Mouse (Mus musculus) liver, embryonic 14.5 days (tissue): ENCODE data around the gene Eps8l2.
A peak's percentile ranks its signal among the peaks of the same experiment; 100 is the strongest.

Source experiments
- CTCF ChIP-seq: IDR thresholded peaks from 2 replicates; pipeline ENCODE4 v1.5.1; 2016; ENCODE audit warnings: antibody characterized with exemption, low read depth, control low read depth
- EP300 ChIP-seq: IDR thresholded peaks from 2 replicates; pipeline ENCODE4 v1.6.1; 2016; ENCODE audit warnings: antibody characterized with exemption, low read depth

- no peak for TF ChIP-seq EP300
- TF ChIP-seq CTCF = peak; percentile 92
Observed at GRCm38 (mm10) chr7:141363106-141363751, 24.5 kb downstream of the Eps8l2 start.
